Mouse (Mus musculus) lung, embryonic 15.5 days (tissue): ENCODE results near the gene Samd4. TPM values are rescaled to one million over a fixed set of nuclear protein-coding genes. Genes with fewer than 3 reads are reported as not detected.

ENCODE experiments used
- ATAC-seq: fragments of 200-750 bp; cut with Nextera tagmentation; 2 replicates; pipeline ENCODE4 v1.8.0; 2017; ENCODE audit warnings: moderate number of reproducible peaks, borderline replicate concordance; ENCODE audit not compliant: low FRiP score, low TSS enrichment; ENCODE audit errors: extremely low read depth
- H3K27ac ChIP-seq: fragments of 300-500 bp; sonication (generic); 2 replicates; pipeline ENCODE4 v1.5.1; 2015; ENCODE audit warnings: moderate library complexity, mild to moderate bottlenecking, inconsistent platforms
- H3K27me3 ChIP-seq: fragments of 300-500 bp; sonication (generic); 2 replicates; pipeline ENCODE4 v1.6.1; 2015; ENCODE audit warnings: inconsistent platforms
- H3K36me3 ChIP-seq: fragments of 300-500 bp; sonication (generic); 2 replicates; pipeline ENCODE4 v1.6.1; 2015; ENCODE audit warnings: inconsistent platforms
- H3K4me1 ChIP-seq: fragments of 300-500 bp; sonication (generic); 2 replicates; pipeline ENCODE4 v1.6.1; 2015; ENCODE audit warnings: inconsistent platforms
- H3K4me2 ChIP-seq: fragments of 300-500 bp; sonication (generic); 2 replicates; pipeline ENCODE4 v1.6.1; 2015; ENCODE audit warnings: inconsistent platforms, mild to moderate bottlenecking, moderate library complexity
- H3K4me3 ChIP-seq: fragments of 300-500 bp; sonication (generic); 2 replicates; pipeline ENCODE4 v1.5.1; 2015; ENCODE audit warnings: mild to moderate bottlenecking, inconsistent platforms
- H3K9ac ChIP-seq: fragments of 300-500 bp; sonication (generic); 2 replicates; pipeline ENCODE4 v1.6.1; 2015; ENCODE audit warnings: inconsistent platforms
- H3K9me3 ChIP-seq: fragments of 300-500 bp; sonication (generic); 2 replicates; pipeline ENCODE4 v1.6.1; 2016; ENCODE audit warnings: inconsistent platforms
- WGBS: fragments of 180-500 bp; shearing (Covaris S2); methylation state at CpG from one replicate; pipeline ENCODE4 v1.1.7; 2015; 5-methylcytosine and 5-hydroxymethylcytosine counted together
- polyA plus RNA-seq: library from polyadenylated mRNA; unstranded; fragments of >200 nt; fragmentation: Nextera tagmentation; extraction: Ambion mirVana; gene quantifications from 2 replicates; pipeline ENCODE4 v1.2.1, GENCODE M21; 2015

The Samd4 gene
- polyA plus RNA-seq, 1 experiment from 2014 or later = 6.5 TPM

DNA sequence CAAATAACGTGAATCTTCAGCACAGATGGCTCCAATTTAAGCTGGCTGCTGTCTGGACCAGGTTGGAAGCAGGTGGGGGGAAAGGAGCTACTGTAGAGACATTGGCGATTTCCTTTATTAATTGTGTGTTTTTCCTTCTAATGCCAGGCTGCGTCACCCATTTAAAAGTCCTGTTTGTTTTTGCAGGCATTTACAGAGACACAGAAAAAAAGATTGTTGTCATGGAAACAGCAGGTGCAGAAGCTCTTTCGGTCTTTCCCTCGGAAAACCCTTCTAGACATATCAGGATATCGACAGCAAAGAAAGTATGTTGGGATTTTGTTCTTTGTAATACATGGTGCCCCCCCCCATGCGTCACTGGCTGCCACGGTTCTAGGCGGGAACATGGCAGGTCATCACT lies 200.7 kb downstream of the Samd4 start:
- H3K4me3 ChIP-seq = no peak overlapping the region
- no peak overlapping the region for H3K4me2 ChIP-seq
- no peaks in the 10 kb centered on the region for H3K9me3 ChIP-seq
- H3K9ac ChIP-seq = no peak overlapping the region
- H3K36me3 ChIP-seq = no peaks in the 10 kb centered on the region
- peaks cover 6% of the 10 kb centered on the region for H3K4me1 ChIP-seq
- H3K27ac ChIP-seq = no peak overlapping the region
- 62% methylated on average over 9 of the region's 9 CpGs for WGBS
- ATAC-seq = no peak
- no peaks in the 10 kb centered on the region for H3K27me3 ChIP-seq

DNA sequence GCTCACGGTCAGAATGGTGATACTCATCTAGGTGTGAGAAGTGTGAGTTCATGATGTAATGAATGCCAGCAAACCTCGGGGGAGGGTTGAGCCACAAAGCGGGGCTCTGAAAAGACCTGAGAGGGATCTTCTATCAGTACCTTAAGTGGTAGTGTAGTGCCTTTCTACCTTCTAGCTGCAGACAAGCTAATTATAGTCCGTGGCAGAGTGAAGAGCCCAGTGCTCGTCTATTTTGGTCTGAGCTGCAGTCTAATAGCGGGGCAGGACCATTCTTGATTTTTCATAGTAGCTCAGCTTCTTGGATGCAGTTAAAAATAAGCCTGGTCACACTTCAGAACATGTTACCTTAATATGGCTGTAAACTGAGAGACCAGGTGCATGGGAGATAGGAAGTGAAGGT lies 201.2 kb downstream of the Samd4 start:
- Histone ChIP-seq H3K27me3 (no peaks in the 10 kb centered on the region), H3K36me3 (no peaks in the 10 kb centered on the region), H3K9ac (no peak overlapping the region), H3K4me3 (no peak overlapping the region), H3K9me3 (no peaks in the 10 kb centered on the region), H3K27ac (no peak overlapping the region), H3K4me2 (no peak overlapping the region), H3K4me1 (peaks cover 6% of the 10 kb centered on the region)
- no peak for ATAC-seq
- WGBS = 72% methylated on average over 6 of the region's 6 CpGs

DNA sequence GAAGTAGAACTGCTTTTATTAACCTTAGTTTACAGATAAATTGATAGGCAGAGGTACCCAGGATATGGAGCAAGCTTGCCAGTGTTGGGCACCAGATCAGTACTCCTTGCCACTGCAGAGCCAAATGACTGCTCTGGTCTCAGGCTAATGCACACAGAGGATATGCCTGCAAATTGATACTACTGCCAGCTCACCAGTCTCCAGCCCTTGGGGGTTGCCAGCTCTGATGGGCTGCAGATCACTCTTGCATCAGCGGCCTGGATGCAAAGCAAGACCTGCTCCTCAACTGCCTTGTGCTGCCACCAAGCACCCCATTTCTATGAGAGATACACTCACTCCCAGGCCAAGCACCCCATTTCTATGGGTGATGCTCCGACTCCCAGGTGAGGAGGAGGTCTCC lies 202.0 kb downstream of the Samd4 start:
- Histone ChIP-seq H3K9me3 (no peaks in the 10 kb centered on the region), H3K36me3 (no peaks in the 10 kb centered on the region), H3K4me3 (no peak overlapping the region), H3K4me1 (peaks cover 6% of the 10 kb centered on the region), H3K4me2 (no peak overlapping the region), H3K9ac (no peak overlapping the region), H3K27ac (no peak overlapping the region), H3K27me3 (no peaks in the 10 kb centered on the region)
- 76% methylated on average over 2 of the region's 2 CpGs for WGBS
- no peak for ATAC-seq

DNA sequence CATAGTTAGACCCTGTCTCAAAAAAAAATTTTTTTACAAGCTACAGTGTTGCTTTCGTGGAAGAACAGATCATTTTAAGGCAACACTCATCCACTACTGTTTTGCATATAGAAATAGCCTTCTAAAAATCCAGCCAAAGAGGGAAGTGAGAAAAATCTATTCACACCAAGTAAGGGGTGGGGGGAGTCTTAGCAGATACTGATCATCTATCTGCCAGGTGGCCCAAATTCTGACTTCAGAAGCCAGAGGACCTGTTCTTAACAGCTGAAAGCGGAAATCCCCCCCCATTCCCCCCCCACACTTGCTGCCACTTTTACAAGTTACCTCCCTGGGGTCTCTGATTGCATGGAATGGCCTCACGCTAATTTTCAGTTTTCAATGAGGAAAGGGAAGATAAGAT lies 203.5 kb downstream of the Samd4 start:
- H3K4me2 ChIP-seq = no peak overlapping the region
- H3K4me3 ChIP-seq = no peak overlapping the region
- no peaks in the 10 kb centered on the region for H3K9me3 ChIP-seq
- H3K27me3 ChIP-seq = no peaks in the 10 kb centered on the region
- no peak overlapping the region for H3K9ac ChIP-seq
- no peaks in the 10 kb centered on the region for H3K36me3 ChIP-seq
- ATAC-seq = no peak
- H3K4me1 ChIP-seq = peaks cover 6% of the 10 kb centered on the region
- WGBS = 48% methylated on average over 3 of the region's 3 CpGs
- no peak overlapping the region for H3K27ac ChIP-seq

- H3K9ac ChIP-seq = peak overlapping the region; percentile 44; the same call in 1 of the 2 replicates
- no peak overlapping the region for H3K27ac ChIP-seq
- peak; percentile 80 for ATAC-seq
- WGBS = 4% methylated on average over 16 of the region's 16 CpGs
- H3K4me3 ChIP-seq = peak overlapping the region; percentile 33
- peak overlapping the region; percentile 85 for H3K4me2 ChIP-seq
- no peaks in the 10 kb centered on the region for H3K9me3 ChIP-seq
- no peaks in the 10 kb centered on the region for H3K27me3 ChIP-seq
- no peaks in the 10 kb centered on the region for H3K36me3 ChIP-seq
- H3K4me1 ChIP-seq = peaks cover 6% of the 10 kb centered on the region
Observed at GRCm38 (mm10) chr14:47086743-47087142, 204.1 kb downstream of the Samd4 start.

DNA sequence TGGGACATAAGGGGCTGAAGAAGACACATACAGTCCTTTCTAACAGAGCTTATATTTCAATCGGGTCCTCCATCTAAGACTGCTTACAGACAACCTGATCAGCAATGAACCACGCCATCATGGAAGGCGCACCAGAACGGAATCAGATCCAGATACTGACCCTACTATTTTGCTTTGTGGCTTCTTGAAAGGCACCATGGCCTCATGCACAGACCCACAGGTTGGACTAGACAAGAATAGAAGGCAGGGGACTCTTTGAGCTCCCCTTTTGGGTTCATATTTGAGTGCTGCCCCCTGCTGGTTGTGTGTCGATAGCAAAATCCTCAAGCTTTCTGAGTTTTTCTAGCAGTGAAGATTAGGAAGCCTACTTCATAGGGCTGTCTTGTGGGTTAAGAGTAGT lies 204.5 kb downstream of the Samd4 start:
- Histone ChIP-seq H3K27me3 (no peaks in the 10 kb centered on the region), H3K36me3 (no peaks in the 10 kb centered on the region), H3K9ac (no peak overlapping the region), H3K27ac (no peak overlapping the region), H3K9me3 (no peaks in the 10 kb centered on the region), H3K4me1 (peaks cover 6% of the 10 kb centered on the region), H3K4me3 (peak overlapping the region; percentile 33), H3K4me2 (peak overlapping the region; percentile 85)
- ATAC-seq = peak; percentile 24; the same call in 1 of the 2 replicates
- WGBS = 28% methylated on average over 5 of the region's 5 CpGs

DNA sequence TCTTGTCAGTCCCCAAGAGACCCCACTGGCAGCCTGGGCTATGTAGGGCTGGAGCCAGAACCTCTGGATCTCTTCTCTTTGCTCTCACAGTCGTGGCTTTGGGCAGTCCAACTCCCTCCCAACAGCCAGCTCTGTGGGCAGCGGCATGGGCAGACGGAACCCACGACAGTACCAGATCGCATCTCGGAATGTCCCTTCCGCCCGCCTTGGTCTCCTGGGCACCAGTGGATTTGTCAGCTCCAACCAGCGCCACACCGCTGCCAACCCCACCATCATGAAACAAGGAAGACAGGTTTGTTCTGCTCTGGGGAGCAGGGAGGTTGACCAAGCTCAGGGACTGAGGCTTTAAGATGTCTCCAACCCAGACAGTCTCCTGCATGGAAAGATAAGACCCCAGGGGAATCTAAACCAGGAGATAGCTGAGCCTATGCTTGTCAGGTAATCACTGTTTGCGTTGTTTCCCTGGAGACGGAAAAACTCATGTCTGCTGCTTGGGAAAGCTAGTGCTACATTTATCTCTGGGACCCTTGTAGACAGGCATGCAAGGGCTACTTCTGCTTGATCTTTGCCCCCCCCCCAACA lies 205.1 kb downstream of the Samd4 start:
- no peaks in the 10 kb centered on the region for H3K27me3 ChIP-seq
- H3K4me2 ChIP-seq = no peak overlapping the region
- H3K4me1 ChIP-seq = peaks cover 6% of the 10 kb centered on the region
- no peak for ATAC-seq
- no peak overlapping the region for H3K9ac ChIP-seq
- 77% methylated on average over 12 of the region's 12 CpGs for WGBS
- H3K4me3 ChIP-seq = no peak overlapping the region
- H3K36me3 ChIP-seq = no peaks in the 10 kb centered on the region
- H3K27ac ChIP-seq = no peak overlapping the region
- H3K9me3 ChIP-seq = no peaks in the 10 kb centered on the region

DNA sequence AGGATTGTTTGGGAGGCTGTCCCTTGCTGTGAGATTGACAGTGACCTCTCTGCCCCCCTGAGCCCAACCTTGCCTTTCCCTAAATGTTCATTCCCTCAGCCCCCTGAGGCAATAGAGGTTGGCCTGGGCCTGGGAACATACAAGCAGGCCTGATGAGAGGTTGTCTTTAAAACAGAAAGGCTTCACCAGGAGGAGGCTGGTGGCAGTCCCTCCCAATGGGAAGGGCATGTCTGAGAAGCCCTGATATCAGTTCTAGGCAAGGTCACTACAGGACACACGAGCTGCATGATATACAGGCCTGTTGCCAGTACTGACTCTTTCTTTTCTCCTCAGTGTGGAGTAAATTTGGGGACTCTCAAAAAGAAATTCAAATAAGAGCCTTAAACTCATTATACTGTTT lies 205.7 kb downstream of the Samd4 start:
- no peak overlapping the region for H3K27ac ChIP-seq
- ATAC-seq = no peak
- peaks cover 12% of the 10 kb centered on the region for H3K4me1 ChIP-seq
- no peaks in the 10 kb centered on the region for H3K9me3 ChIP-seq
- H3K4me2 ChIP-seq = no peak overlapping the region
- H3K36me3 ChIP-seq = no peaks in the 10 kb centered on the region
- H3K4me3 ChIP-seq = no peak overlapping the region
- H3K9ac ChIP-seq = no peak overlapping the region
- no peaks in the 10 kb centered on the region for H3K27me3 ChIP-seq
- 36% methylated on average over 1 of the region's 1 CpGs for WGBS

DNA sequence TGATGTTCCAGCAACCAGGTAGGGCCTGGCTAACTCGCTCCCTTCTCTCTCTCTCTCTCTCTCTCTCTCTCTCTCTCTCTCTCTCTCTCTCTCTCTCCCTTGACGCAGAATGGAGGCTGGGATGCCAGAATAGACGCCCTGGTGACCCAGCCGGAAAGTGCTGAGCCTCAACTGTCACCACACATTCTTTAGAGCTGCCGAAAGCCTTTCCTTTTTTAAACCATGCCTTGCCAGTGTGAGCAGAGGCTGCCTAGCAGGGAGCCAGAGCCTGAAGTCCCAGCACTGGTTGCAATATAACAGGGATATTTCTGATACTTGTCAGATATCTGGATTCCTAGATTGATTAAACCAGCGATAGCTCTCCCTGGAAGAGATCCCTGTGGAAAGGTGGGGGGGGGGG lies 206.5 kb downstream of the Samd4 start:
- Histone ChIP-seq H3K9ac (no peak overlapping the region), H3K36me3 (no peaks in the 10 kb centered on the region), H3K4me2 (no peak overlapping the region)

DNA sequence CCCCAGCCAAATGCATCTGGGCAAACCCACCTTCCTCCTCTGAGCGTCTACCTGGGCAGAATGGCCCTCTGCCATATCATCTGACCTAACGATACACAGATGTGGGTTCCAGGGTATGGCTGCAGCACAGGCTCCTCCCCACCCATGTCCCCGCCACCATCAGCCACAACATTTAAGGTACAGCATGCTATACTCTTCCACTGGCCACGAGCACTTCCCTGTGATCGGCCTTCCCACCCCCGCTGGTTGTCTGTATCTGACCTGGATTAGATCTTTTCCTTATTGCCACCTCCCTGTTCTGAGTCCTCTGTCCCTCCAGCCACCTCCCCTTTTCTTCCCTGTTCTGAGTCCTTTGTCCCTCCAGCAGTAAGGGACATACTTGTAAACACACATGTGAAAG lies 209.3 kb downstream of the Samd4 start:
- Histone ChIP-seq H3K36me3 (no peaks in the 10 kb centered on the region), H3K9me3 (no peaks in the 10 kb centered on the region), H3K4me2 (no peak overlapping the region), H3K27ac (no peak overlapping the region), H3K4me3 (no peak overlapping the region), H3K9ac (no peak overlapping the region), H3K27me3 (no peaks in the 10 kb centered on the region), H3K4me1 (peaks cover 20% of the 10 kb centered on the region)
- no peak for ATAC-seq
- WGBS = 94% methylated on average over 6 of the region's 6 CpGs

More for the DNA sequence above, 206.5 kb downstream of the Samd4 start:
- Histone ChIP-seq H3K4me3 (no peak overlapping the region), H3K4me1 (peaks cover 19% of the 10 kb centered on the region), H3K27ac (no peak overlapping the region), H3K27me3 (no peaks in the 10 kb centered on the region), H3K9me3 (no peaks in the 10 kb centered on the region)
- 66% methylated on average over 6 of the region's 6 CpGs for WGBS
- no peak for ATAC-seq

DNA sequence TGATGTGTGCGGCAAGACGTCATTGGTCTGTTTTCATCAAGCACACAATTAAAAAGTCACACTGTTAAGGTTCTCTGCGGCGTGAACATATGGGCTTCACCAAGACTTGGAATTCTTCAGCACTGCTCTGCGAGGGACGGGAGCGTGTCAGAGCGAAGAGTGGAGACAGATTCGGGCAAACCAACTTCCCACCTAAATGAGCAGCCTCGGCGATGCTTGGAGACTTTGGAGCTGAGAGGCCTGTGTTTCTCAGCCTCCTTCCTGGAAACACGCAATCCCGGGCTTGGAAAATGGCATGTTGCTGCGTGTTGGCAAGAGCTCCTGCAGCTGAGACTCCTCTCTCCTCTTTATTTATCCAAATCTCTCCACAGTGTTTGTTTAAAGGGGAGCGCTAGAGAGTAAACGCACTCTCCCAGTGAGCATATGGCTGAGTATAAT lies 210.7 kb downstream of the Samd4 start:
- Histone ChIP-seq H3K4me3 (no peak overlapping the region), H3K9me3 (no peaks in the 10 kb centered on the region), H3K4me1 (peaks cover 17% of the 10 kb centered on the region), H3K36me3 (no peaks in the 10 kb centered on the region), H3K27ac (peak overlapping the region; percentile 65), H3K4me2 (peak overlapping the region; percentile 36; the same call in 1 of the 2 replicates), H3K27me3 (no peaks in the 10 kb centered on the region), H3K9ac (no peak overlapping the region)
- 21% methylated on average over 16 of the region's 16 CpGs for WGBS
- ATAC-seq = peak; percentile 63; the same call in 1 of the 2 replicates

DNA sequence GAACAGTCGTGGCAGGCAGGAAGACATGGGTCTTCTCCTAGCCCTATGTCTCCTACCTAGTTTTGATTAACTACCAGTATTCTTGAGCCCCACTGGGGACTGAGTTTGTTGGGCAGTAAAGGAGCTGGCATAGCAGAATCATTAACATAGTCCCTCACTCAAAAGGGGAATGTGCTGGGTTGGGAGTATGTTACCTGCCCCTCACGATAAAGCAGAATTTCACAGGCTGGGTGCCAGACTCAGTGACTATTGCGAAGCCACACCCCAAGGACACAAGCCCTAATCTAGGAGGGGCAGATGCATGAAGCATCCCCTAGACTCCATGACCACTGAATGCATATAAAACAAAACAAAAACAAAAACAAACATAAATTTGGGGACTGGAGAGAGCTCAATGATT lies 212.4 kb downstream of the Samd4 start:
- H3K4me2 ChIP-seq = no peak overlapping the region
- peaks cover 17% of the 10 kb centered on the region for H3K4me1 ChIP-seq
- H3K9me3 ChIP-seq = no peaks in the 10 kb centered on the region
- no peak overlapping the region for H3K27ac ChIP-seq
- H3K4me3 ChIP-seq = no peak overlapping the region
- no peak for ATAC-seq
- no peaks in the 10 kb centered on the region for H3K36me3 ChIP-seq
- H3K27me3 ChIP-seq = no peaks in the 10 kb centered on the region
- 87% methylated on average over 3 of the region's 3 CpGs for WGBS
- no peak overlapping the region for H3K9ac ChIP-seq

DNA sequence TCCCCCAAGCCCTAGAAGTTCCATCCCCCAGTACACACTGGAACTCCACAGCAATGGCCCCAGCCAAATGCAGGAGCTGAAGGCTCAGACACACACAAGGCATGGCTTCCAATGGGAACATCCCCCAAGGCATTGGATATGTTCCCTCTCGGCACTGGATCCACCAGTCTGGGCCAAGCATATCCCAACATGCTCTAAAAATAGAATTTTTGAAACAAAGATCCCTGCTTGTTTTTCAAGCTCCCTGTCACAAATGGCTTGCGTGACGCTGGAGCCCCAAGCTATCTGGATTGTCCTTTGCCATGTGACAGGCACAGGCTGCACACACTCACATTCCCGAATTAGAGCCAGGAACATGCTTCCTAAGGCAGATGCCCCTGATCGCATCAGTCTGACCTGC lies 213.7 kb downstream of the Samd4 start:
- no peak overlapping the region for H3K4me3 ChIP-seq
- H3K36me3 ChIP-seq = no peaks in the 10 kb centered on the region
- no peak overlapping the region for H3K4me2 ChIP-seq
- H3K27me3 ChIP-seq = no peaks in the 10 kb centered on the region
- H3K9ac ChIP-seq = no peak overlapping the region
- H3K27ac ChIP-seq = no peak overlapping the region
- no peaks in the 10 kb centered on the region for H3K9me3 ChIP-seq
- H3K4me1 ChIP-seq = peaks cover 17% of the 10 kb centered on the region
- 81% methylated on average over 5 of the region's 5 CpGs for WGBS
- ATAC-seq = no peak
